Mouse (Mus musculus): ENCODE data around the gene Slc2a12. TPM values are rescaled to one million over a fixed set of nuclear protein-coding genes. Genes with fewer than 3 reads are reported as not detected.
A peak's percentile ranks its signal among the peaks of the same experiment; 100 is the strongest.

The Slc2a12 gene
- polyA plus RNA-seq, 1 experiment from 2014 or later = 3.2 TPM

- no peak for ATAC-seq
Measured at GRCm38 (mm10) chr10:22718475-22718874, 73.7 kb downstream of the Slc2a12 start.

GRCm38 (mm10) chr10:22720781-22721529, 76.1 kb downstream of the Slc2a12 start:
- H3K4me3 ChIP-seq (ENCODE audit: low read depth, low read length) = no peak overlapping the region
- no peak overlapping the region for H3K9ac ChIP-seq (replicated peaks; ENCODE audit: low read depth)
- H3K27ac ChIP-seq (ENCODE audit: low read length) = no peak overlapping the region
- H3K36me3 ChIP-seq (ENCODE audit: insufficient read depth, low read length) = no peaks in the 10 kb centered on the region
- TF ChIP-seq CTCF (IDR thresholded peaks at IDR 0.05) (no peak), EP300 (IDR thresholded peaks at IDR 0.05) (no peak)
- no peak overlapping the region for H3K4me2 ChIP-seq (replicated peaks; ENCODE audit: low read depth, low read length)
- H3K9me3 ChIP-seq (ENCODE audit: low read length) = no peaks in the 10 kb centered on the region
- no peaks in the 10 kb centered on the region for H3K27me3 ChIP-seq (replicated peaks; ENCODE audit: insufficient read depth, low read length)
- ATAC-seq (no peak), DNase-seq (ENCODE audit: low spot score) (no peak)
- H3K4me1 ChIP-seq (ENCODE audit: insufficient read depth, low read depth, low read length) = no peaks in the 10 kb centered on the region
- WGBS = 85% methylated on average over 5 of the region's 5 CpGs

More at GRCm38 (mm10) chr10:22718475-22718874, 73.7 kb downstream of the Slc2a12 start:
- no peaks in the 10 kb centered on the region for H3K4me1 ChIP-seq (ENCODE audit: insufficient read depth, low read depth, low read length)
- H3K9ac ChIP-seq (replicated peaks; ENCODE audit: low read depth) = no peak overlapping the region
- H3K27ac ChIP-seq (ENCODE audit: low read length) = no peak overlapping the region
- H3K9me3 ChIP-seq (ENCODE audit: low read length) = no peaks in the 10 kb centered on the region
- H3K4me2 ChIP-seq (replicated peaks; ENCODE audit: low read depth, low read length) = no peak overlapping the region
- WGBS = 33% methylated on average over 4 of the region's 4 CpGs
- no peaks in the 10 kb centered on the region for H3K27me3 ChIP-seq (replicated peaks; ENCODE audit: insufficient read depth, low read length)
- no peaks in the 10 kb centered on the region for H3K36me3 ChIP-seq (ENCODE audit: insufficient read depth, low read length)
- no peak for TF ChIP-seq EP300 (IDR thresholded peaks at IDR 0.05)
- TF ChIP-seq CTCF (IDR thresholded peaks at IDR 0.05) = no peak
- DNase-seq (ENCODE audit: low spot score) = no peak
- no peak overlapping the region for H3K4me3 ChIP-seq (ENCODE audit: low read depth, low read length)

GRCm38 (mm10) chr10:22725166-22725565, 80.4 kb downstream of the Slc2a12 start:
- ATAC-seq (no peak), DNase-seq (ENCODE audit: low spot score) (no peak)
- Histone ChIP-seq H3K27me3 (replicated peaks; ENCODE audit: insufficient read depth, low read length) (no peaks in the 10 kb centered on the region), H3K4me1 (ENCODE audit: insufficient read depth, low read depth, low read length) (peaks cover 6% of the 10 kb centered on the region), H3K27ac (ENCODE audit: low read length) (no peak overlapping the region), H3K36me3 (ENCODE audit: insufficient read depth, low read length) (no peaks in the 10 kb centered on the region), H3K9me3 (ENCODE audit: low read length) (no peaks in the 10 kb centered on the region), H3K4me3 (ENCODE audit: low read depth, low read length) (no peak overlapping the region), H3K9ac (replicated peaks; ENCODE audit: low read depth) (no peak overlapping the region), H3K4me2 (replicated peaks; ENCODE audit: low read depth, low read length) (no peak overlapping the region)
- TF ChIP-seq CTCF (IDR thresholded peaks at IDR 0.05) (no peak), EP300 (IDR thresholded peaks at IDR 0.05) (no peak)
- 39% methylated on average over 4 of the region's 4 CpGs for WGBS

- WGBS = 87% methylated on average over 7 of the region's 7 CpGs
- Histone ChIP-seq H3K4me1 (ENCODE audit: insufficient read depth, low read depth, low read length) (peaks cover 8% of the 10 kb centered on the region), H3K27ac (ENCODE audit: low read length) (no peak overlapping the region), H3K4me3 (ENCODE audit: low read depth, low read length) (no peak overlapping the region), H3K27me3 (replicated peaks; ENCODE audit: insufficient read depth, low read length) (no peaks in the 10 kb centered on the region), H3K9me3 (ENCODE audit: low read length) (no peaks in the 10 kb centered on the region), H3K9ac (replicated peaks; ENCODE audit: low read depth) (no peak overlapping the region), H3K4me2 (replicated peaks; ENCODE audit: low read depth, low read length) (no peak overlapping the region), H3K36me3 (ENCODE audit: insufficient read depth, low read length) (no peaks in the 10 kb centered on the region)
- TF ChIP-seq EP300 (IDR thresholded peaks at IDR 0.05) = no peak
- no peak for TF ChIP-seq CTCF (IDR thresholded peaks at IDR 0.05)
- DNase-seq (ENCODE audit: low spot score) (no peak), ATAC-seq (no peak)
Measured at GRCm38 (mm10) chr10:22726295-22726694, 81.5 kb downstream of the Slc2a12 start.

- Histone ChIP-seq H3K4me2 (replicated peaks; ENCODE audit: low read depth, low read length) (no peak overlapping the region), H3K4me3 (ENCODE audit: low read depth, low read length) (no peak overlapping the region), H3K9ac (replicated peaks; ENCODE audit: low read depth) (no peak overlapping the region), H3K4me1 (ENCODE audit: insufficient read depth, low read depth, low read length) (peaks cover 8% of the 10 kb centered on the region), H3K27ac (ENCODE audit: low read length) (no peak overlapping the region), H3K9me3 (ENCODE audit: low read length) (no peaks in the 10 kb centered on the region), H3K36me3 (ENCODE audit: insufficient read depth, low read length) (no peaks in the 10 kb centered on the region), H3K27me3 (replicated peaks; ENCODE audit: insufficient read depth, low read length) (no peaks in the 10 kb centered on the region)
- ATAC-seq (no peak), DNase-seq (ENCODE audit: low spot score) (no peak)
- TF ChIP-seq EP300 (IDR thresholded peaks at IDR 0.05) (no peak), CTCF (IDR thresholded peaks at IDR 0.05) (no peak)
- WGBS = 82% methylated on average over 1 of the region's 1 CpGs
Measured at GRCm38 (mm10) chr10:22728257-22728656, 83.4 kb downstream of the Slc2a12 start.

GRCm38 (mm10) chr10:22730266-22730991, 85.6 kb downstream of the Slc2a12 start:
- peak overlapping the region; percentile 90 for H3K4me2 ChIP-seq (replicated peaks; ENCODE audit: low read depth, low read length)
- peak overlapping the region; percentile 98 for H3K4me3 ChIP-seq (ENCODE audit: low read depth, low read length)
- DNase-seq (ENCODE audit: low spot score) = no peak
- ATAC-seq = peak; percentile 49
- no peaks in the 10 kb centered on the region for H3K9me3 ChIP-seq (ENCODE audit: low read length)
- 2% methylated on average over 37 of the region's 39 CpGs for WGBS
- no peaks in the 10 kb centered on the region for H3K27me3 ChIP-seq (replicated peaks; ENCODE audit: insufficient read depth, low read length)
- peaks cover 8% of the 10 kb centered on the region for H3K4me1 ChIP-seq (ENCODE audit: insufficient read depth, low read depth, low read length)
- TF ChIP-seq EP300 (IDR thresholded peaks at IDR 0.05) (no peak), CTCF (IDR thresholded peaks at IDR 0.05) (no peak)
- H3K27ac ChIP-seq (ENCODE audit: low read length) = peak overlapping the region; percentile 94
- H3K36me3 ChIP-seq (ENCODE audit: insufficient read depth, low read length) = no peaks in the 10 kb centered on the region
- H3K9ac ChIP-seq (replicated peaks; ENCODE audit: low read depth) = peak overlapping the region; percentile 91

Data from lung, postnatal 0 days (tissue).